Mouse (Mus musculus): ENCODE measurements at regions not wholly inside any gene's neighbourhood (a gene's known extent, or its start where the extent isn't known, plus 50 kb on each side); places are given as distances from the start of the nearest gene placed in this dataset.
A peak's percentile ranks its signal among the peaks of the same experiment; 100 is the strongest.

DNA sequence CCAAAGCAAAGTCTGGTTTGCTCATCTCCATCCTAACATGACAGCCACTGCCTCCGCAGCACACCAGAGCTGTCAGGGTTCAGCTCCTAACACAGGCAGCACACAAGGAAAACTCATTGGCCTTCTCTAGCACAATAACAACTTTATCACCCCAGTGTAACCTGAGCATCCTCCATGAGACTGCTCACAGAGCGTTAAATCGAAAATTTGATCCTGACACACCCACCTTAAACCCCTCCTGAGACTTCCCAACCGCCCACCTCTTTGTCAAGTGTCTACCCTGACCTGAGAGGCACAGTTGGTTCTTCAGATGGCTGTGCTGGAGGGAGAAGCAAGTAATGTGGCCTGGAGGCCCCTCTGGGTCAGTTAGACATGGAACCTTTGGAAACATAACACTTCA, 67.7 kb upstream of the Slc22a22 start:
- no peaks in the 10 kb centered on the region for H3K27me3 ChIP-seq (ENCODE audit: control insufficient read depth, insufficient read depth, insufficient read length)
- H3ac ChIP-seq (ENCODE audit: control insufficient read depth, insufficient read length, low read depth), result no peak overlapping the region
- no peak overlapping the region for H3K4me3 ChIP-seq (ENCODE audit: insufficient read depth, poor library complexity, severe bottlenecking)
- H3K36me3 ChIP-seq (ENCODE audit: control insufficient read depth, insufficient read depth), result no peaks in the 10 kb centered on the region
- H3K79me3 ChIP-seq (ENCODE audit: low read depth), result no peaks in the 10 kb centered on the region
- TF ChIP-seq FOSL1 (IDR thresholded peaks at IDR 0.05; ENCODE audit: insufficient read depth, low read length, poor library complexity, severe bottlenecking) (no peak), MYOD1 (IDR thresholded peaks at IDR 0.05; ENCODE audit: control insufficient read depth, insufficient read length, low read depth) (no peak), CTCF (IDR thresholded peaks at IDR 0.05; ENCODE audit: control insufficient read depth, insufficient read depth, insufficient read length) (no peak), MAX (IDR thresholded peaks at IDR 0.05) (no peak), CEBPB (IDR thresholded peaks at IDR 0.05; ENCODE audit: low read depth) (no peak), USF1 (IDR thresholded peaks at IDR 0.05; ENCODE audit: low read depth) (no peak), MYOG (IDR thresholded peaks at IDR 0.05; ENCODE audit: control insufficient read depth, extremely low read depth, insufficient read length) (no peak)
- no peaks in the 10 kb centered on the region for H3K79me2 ChIP-seq (ENCODE audit: control insufficient read depth, insufficient read depth)

- no peaks in the 10 kb centered on the region for H3K79me3 ChIP-seq (ENCODE audit: low read depth)
- H3ac ChIP-seq (ENCODE audit: control insufficient read depth, insufficient read length, low read depth), result no peak overlapping the region
- no peaks in the 10 kb centered on the region for H3K27me3 ChIP-seq (ENCODE audit: control insufficient read depth, insufficient read depth, insufficient read length)
- TF ChIP-seq FOSL1 (IDR thresholded peaks at IDR 0.05; ENCODE audit: insufficient read depth, low read length, poor library complexity, severe bottlenecking) (no peak), MYOD1 (IDR thresholded peaks at IDR 0.05; ENCODE audit: control insufficient read depth, insufficient read length, low read depth) (no peak)
- H3K4me3 ChIP-seq (ENCODE audit: insufficient read depth, poor library complexity, severe bottlenecking), result no peak overlapping the region
- H3K79me2 ChIP-seq (ENCODE audit: control insufficient read depth, insufficient read depth), result no peaks in the 10 kb centered on the region
- H3K36me3 ChIP-seq (ENCODE audit: control insufficient read depth, insufficient read depth), result no peaks in the 10 kb centered on the region
Observed at GRCm38 (mm10) chr15:57543985-57544384, 66.6 kb upstream of the Slc22a22 start.

- H3K79me3 ChIP-seq (ENCODE audit: low read depth), result no peaks in the 10 kb centered on the region
- H3K27me3 ChIP-seq (ENCODE audit: control insufficient read depth, insufficient read depth, insufficient read length), result no peaks in the 10 kb centered on the region
- no peaks in the 10 kb centered on the region for H3K79me2 ChIP-seq (ENCODE audit: control insufficient read depth, insufficient read depth)
- H3K4me3 ChIP-seq (ENCODE audit: insufficient read depth, poor library complexity, severe bottlenecking), result no peak overlapping the region
- TF ChIP-seq FOSL1 (IDR thresholded peaks at IDR 0.05; ENCODE audit: insufficient read depth, low read length, poor library complexity, severe bottlenecking), result no peak
- TF ChIP-seq USF1 (IDR thresholded peaks at IDR 0.05; ENCODE audit: low read depth), result no peak
- TF ChIP-seq CTCF (IDR thresholded peaks at IDR 0.05; ENCODE audit: control insufficient read depth, insufficient read depth, insufficient read length), result peak; percentile 21
- TF ChIP-seq CEBPB (IDR thresholded peaks at IDR 0.05; ENCODE audit: low read depth), result no peak
- H3ac ChIP-seq (ENCODE audit: control insufficient read depth, insufficient read length, low read depth), result no peak overlapping the region
- H3K36me3 ChIP-seq (ENCODE audit: control insufficient read depth, insufficient read depth), result no peaks in the 10 kb centered on the region
Observed at GRCm38 (mm10) chr15:57542630-57543029, 65.2 kb upstream of the Slc22a22 start.

- no peaks in the 10 kb centered on the region for H3K79me3 ChIP-seq (ENCODE audit: low read depth)
- H3K27me3 ChIP-seq (ENCODE audit: control insufficient read depth, insufficient read depth, insufficient read length), result no peaks in the 10 kb centered on the region
- H3K79me2 ChIP-seq (ENCODE audit: control insufficient read depth, insufficient read depth), result no peaks in the 10 kb centered on the region
- H3K4me3 ChIP-seq (ENCODE audit: insufficient read depth, poor library complexity, severe bottlenecking), result no peak overlapping the region
- no peak overlapping the region for H3ac ChIP-seq (ENCODE audit: control insufficient read depth, insufficient read length, low read depth)
- TF ChIP-seq FOSL1 (IDR thresholded peaks at IDR 0.05; ENCODE audit: insufficient read depth, low read length, poor library complexity, severe bottlenecking), result no peak
- TF ChIP-seq CTCF (IDR thresholded peaks at IDR 0.05; ENCODE audit: control insufficient read depth, insufficient read depth, insufficient read length), result no peak
- no peak for TF ChIP-seq USF1 (IDR thresholded peaks at IDR 0.05; ENCODE audit: low read depth)
- no peak for TF ChIP-seq MAX (IDR thresholded peaks at IDR 0.05)
- TF ChIP-seq MYOD1 (IDR thresholded peaks at IDR 0.05; ENCODE audit: control insufficient read depth, insufficient read length, low read depth), result no peak
- TF ChIP-seq CEBPB (IDR thresholded peaks at IDR 0.05; ENCODE audit: low read depth), result no peak
- no peak for TF ChIP-seq MYOG (IDR thresholded peaks at IDR 0.05; ENCODE audit: control insufficient read depth, extremely low read depth, insufficient read length)
- H3K36me3 ChIP-seq (ENCODE audit: control insufficient read depth, insufficient read depth), result no peaks in the 10 kb centered on the region
Observed at GRCm38 (mm10) chr15:57535514-57535913, 58.1 kb upstream of the Slc22a22 start.

Data from C2C12 (cell line).